Mouse (Mus musculus) neural tube, embryonic 14.5 days (tissue): ENCODE results near the gene Ndufb6. TPM values are rescaled to one million over a fixed set of nuclear protein-coding genes. Genes with fewer than 3 reads are reported as not detected.

Source experiments
- ATAC-seq: fragments of 200-750 bp; cut with Nextera tagmentation; 2 replicates; pipeline ENCODE4 v1.8.0; 2017; ENCODE audit warnings: low read depth, mild to moderate bottlenecking, moderate TSS enrichment, moderate library complexity
- H3K27ac ChIP-seq: fragments of 300-500 bp; sonication (generic); 2 replicates; pipeline ENCODE4 v1.5.1; 2014; ENCODE audit warnings: low read depth, mild to moderate bottlenecking, control low read depth, low read length, moderate library complexity, mixed read lengths
- H3K27me3 ChIP-seq: fragments of 300-500 bp; sonication (generic); 2 replicates; pipeline ENCODE4 v1.6.1; 2014; ENCODE audit warnings: low read length; ENCODE audit not compliant: control insufficient read depth, insufficient read depth
- H3K36me3 ChIP-seq: fragments of 300-500 bp; sonication (generic); 2 replicates; pipeline ENCODE4 v1.6.1; 2014; ENCODE audit warnings: low read length, mixed read lengths; ENCODE audit not compliant: control insufficient read depth, insufficient read depth
- H3K4me1 ChIP-seq: fragments of 300-500 bp; sonication (generic); 2 replicates; pipeline ENCODE4 v1.6.1; 2014; ENCODE audit warnings: low read length; ENCODE audit not compliant: control insufficient read depth, insufficient read depth
- H3K4me2 ChIP-seq: fragments of 300-500 bp; sonication (generic); 2 replicates; pipeline ENCODE4 v1.6.1; 2014; ENCODE audit warnings: mild to moderate bottlenecking, low read depth, low read length, control low read depth
- H3K4me3 ChIP-seq: fragments of 300-500 bp; sonication (generic); 2 replicates; pipeline ENCODE4 v1.5.1; 2014; ENCODE audit warnings: low read depth, low read length, control low read depth, mixed read lengths
- H3K9ac ChIP-seq: fragments of 300-500 bp; sonication (generic); replicated peaks from 2 replicates; pipeline ENCODE4 v1.6.1; 2014; ENCODE audit warnings: low read depth, mild to moderate bottlenecking, control low read depth, low read length, mixed read lengths
- H3K9me3 ChIP-seq: fragments of 300-500 bp; sonication (generic); 2 replicates; pipeline ENCODE4 v1.6.1; 2016; ENCODE audit warnings: low read length; ENCODE audit not compliant: control insufficient read depth
- WGBS: fragments of 180-500 bp; shearing (Covaris S2); extraction: QIAGEN DNeasy Blood & Tissue Kit; methylation state at CpG from one replicate; pipeline ENCODE4 v1.1.7; 2014; 5-methylcytosine and 5-hydroxymethylcytosine counted together
- polyA plus RNA-seq: library from polyadenylated mRNA; unstranded; fragments of >200 nt; fragmentation: Nextera tagmentation; extraction: Ambion mirVana; gene quantifications from 2 replicates; pipeline ENCODE4 v1.2.1, GENCODE M21; 2014

Gene Ndufb6
- polyA plus RNA-seq, 1 experiment from 2014 or later: 381 TPM

DNA sequence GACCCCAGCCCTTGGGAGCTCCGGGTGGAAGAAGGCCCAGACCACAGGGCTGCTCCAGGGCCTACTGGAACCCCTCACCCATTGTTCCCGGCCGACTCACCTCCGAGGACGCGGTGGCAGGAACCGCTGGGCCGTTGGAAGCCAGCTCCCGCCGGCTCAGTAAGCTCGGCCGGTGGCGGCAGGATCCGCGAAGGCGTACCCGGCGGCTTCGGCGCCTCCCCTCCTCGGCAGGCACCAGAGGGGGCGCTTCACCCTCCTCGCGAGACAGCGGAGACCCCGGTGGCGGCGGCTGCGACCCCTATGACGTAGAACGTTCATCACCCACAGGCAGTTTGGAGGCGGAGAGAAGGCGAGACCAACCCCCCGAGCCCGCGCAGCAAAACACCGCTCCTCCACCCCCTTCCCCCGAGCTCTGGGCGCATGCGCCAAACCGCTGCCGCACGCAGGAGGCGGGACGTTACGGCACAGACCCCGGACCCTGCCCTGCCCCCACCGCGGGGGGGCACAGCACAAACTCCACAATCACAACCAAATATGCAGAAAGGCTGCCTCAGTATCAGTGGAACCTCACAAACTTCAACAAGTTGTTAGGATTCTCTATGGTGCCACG is 10.9 kb downstream of the Ndufb6 start:
- H3K4me1 ChIP-seq: peaks cover 14% of the 10 kb centered on the region
- ATAC-seq: peak; percentile 80
- H3K9ac ChIP-seq: peak overlapping the region; percentile 82
- peak overlapping the region; percentile 87 for H3K27ac ChIP-seq
- H3K9me3 ChIP-seq: no peaks in the 10 kb centered on the region
- WGBS: under 1% methylated on average over 49 of the region's 50 CpGs
- H3K4me2 ChIP-seq: peak overlapping the region; percentile 81
- H3K36me3 ChIP-seq: no peaks in the 10 kb centered on the region
- H3K27me3 ChIP-seq: no peaks in the 10 kb centered on the region
- peak overlapping the region; percentile 66 for H3K4me3 ChIP-seq

DNA sequence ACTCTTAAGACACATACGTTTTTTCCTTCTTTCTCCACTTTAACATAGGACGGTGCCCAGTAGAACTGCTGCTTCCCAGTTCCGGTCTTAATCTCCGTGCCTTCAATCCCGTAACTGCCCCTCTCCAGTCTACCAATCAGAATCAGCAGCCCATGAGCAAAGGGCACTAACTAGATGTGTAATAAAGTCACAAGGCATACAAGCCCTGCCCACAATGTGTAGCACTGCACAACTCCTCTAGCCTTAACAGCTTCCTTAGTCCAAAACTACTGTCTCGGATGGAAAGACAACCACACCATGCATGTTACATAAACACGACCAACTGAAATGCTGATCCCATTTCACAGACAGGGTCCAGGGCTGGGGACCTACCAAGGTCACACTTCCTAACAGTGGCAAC is 11.5 kb downstream of the Ndufb6 start:
- H3K27ac ChIP-seq: peak overlapping the region; percentile 79; the same call in 1 of the 2 replicates
- peaks cover 2% of the 10 kb centered on the region; the same call in 1 of the 2 replicates for H3K36me3 ChIP-seq
- H3K4me3 ChIP-seq: peak overlapping the region; percentile 66
- WGBS: 74% methylated on average over 7 of the region's 7 CpGs
- no peaks in the 10 kb centered on the region for H3K9me3 ChIP-seq
- ATAC-seq: no peak
- H3K4me2 ChIP-seq: peak overlapping the region; percentile 81
- no peaks in the 10 kb centered on the region for H3K27me3 ChIP-seq
- peak overlapping the region; percentile 82 for H3K9ac ChIP-seq
- H3K4me1 ChIP-seq: peaks cover 14% of the 10 kb centered on the region

DNA sequence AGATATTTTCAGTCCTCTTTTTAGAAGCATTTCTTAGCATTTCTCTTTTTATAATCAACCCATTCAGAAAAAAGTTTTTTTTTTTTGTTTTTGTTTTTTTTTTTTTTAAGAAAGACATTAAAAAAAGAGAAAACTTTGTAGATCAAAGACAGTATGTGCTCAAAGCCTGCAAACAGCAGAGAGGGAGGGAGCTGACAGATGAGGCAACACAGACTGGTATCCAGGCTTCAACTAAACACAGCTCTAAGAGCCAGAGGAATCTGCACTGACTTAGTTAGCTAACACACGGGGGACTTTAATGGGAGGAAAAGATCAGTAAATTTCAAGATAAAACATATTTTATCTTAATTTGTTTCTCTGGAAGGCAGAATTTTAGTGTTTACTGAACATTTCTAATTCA is 14.9 kb downstream of the Ndufb6 start:
- Histone ChIP-seq H3K4me2 (no peak overlapping the region), H3K27me3 (no peaks in the 10 kb centered on the region), H3K27ac (no peak overlapping the region), H3K9ac (no peak overlapping the region), H3K36me3 (peaks cover 30% of the 10 kb centered on the region), H3K9me3 (no peaks in the 10 kb centered on the region), H3K4me3 (no peak overlapping the region), H3K4me1 (peaks cover 14% of the 10 kb centered on the region)
- no peak for ATAC-seq
- WGBS: 84% methylated on average over 1 of the region's 1 CpGs

DNA sequence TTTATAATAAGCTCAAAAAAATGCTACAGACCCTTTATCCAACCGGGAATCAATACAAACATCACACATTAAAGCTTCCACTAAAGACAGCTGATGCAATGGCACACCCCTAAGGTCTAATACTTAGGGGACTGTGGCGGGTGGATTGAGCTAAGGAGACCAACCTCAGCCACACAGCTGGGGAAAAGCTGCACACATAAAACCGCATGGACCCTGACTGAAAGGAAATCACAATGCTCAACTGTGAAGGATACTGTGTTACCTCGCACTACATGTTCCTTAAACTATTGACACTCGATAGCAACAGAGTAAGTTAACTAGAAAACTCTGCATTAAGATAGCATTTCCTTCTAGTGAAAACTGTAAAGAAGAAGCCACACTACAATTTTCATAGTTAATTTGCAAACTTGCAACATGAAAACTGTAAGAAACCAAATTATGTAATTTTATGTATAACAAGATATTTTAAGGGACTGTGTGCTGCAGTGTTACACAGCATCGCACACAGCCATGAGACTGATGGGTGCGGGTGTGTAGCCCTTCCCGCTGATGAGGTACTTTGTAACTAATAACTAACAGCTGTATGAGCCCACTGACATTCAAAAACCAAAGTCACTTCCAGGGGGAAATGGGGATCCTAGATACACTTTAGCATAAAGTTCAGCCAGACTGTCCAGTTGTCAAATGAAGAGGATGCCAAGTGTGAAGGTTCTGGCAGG is 24.7 kb downstream of the Ndufb6 start:
- H3K27ac ChIP-seq: no peak overlapping the region
- H3K4me2 ChIP-seq: no peak overlapping the region
- H3K9ac ChIP-seq: no peak overlapping the region
- H3K27me3 ChIP-seq: no peaks in the 10 kb centered on the region
- peaks cover 2% of the 10 kb centered on the region; the same call in 1 of the 2 replicates for H3K36me3 ChIP-seq
- no peak overlapping the region for H3K4me3 ChIP-seq
- no peak for ATAC-seq
- 89% methylated on average over 8 of the region's 8 CpGs for WGBS
- no peaks in the 10 kb centered on the region for H3K9me3 ChIP-seq
- no peaks in the 10 kb centered on the region for H3K4me1 ChIP-seq

DNA sequence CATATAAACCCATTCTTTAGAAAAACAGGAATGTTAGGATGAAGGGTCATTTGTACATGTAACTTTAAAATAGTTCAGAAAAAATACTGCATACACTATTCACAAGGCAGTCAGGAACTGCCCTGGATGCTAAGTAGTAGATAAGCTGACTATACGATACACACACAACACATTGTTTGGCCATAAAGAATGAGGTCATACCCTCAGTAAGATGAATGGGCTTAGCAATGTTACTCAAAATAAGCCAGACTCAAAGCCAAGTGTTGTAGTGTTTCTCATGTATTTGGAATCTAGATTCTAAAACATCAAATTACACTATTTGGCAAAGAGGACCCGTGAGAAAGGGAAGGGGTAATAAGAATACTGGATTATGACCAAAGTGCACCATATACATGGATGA is 25.5 kb downstream of the Ndufb6 start:
- no peak overlapping the region for H3K4me3 ChIP-seq
- no peaks in the 10 kb centered on the region for H3K4me1 ChIP-seq
- no peak overlapping the region for H3K4me2 ChIP-seq
- H3K27ac ChIP-seq: no peak overlapping the region
- H3K27me3 ChIP-seq: no peaks in the 10 kb centered on the region
- no peak overlapping the region for H3K9ac ChIP-seq
- 78% methylated on average over 2 of the region's 2 CpGs for WGBS
- no peaks in the 10 kb centered on the region for H3K36me3 ChIP-seq
- no peak for ATAC-seq
- H3K9me3 ChIP-seq: no peaks in the 10 kb centered on the region

DNA sequence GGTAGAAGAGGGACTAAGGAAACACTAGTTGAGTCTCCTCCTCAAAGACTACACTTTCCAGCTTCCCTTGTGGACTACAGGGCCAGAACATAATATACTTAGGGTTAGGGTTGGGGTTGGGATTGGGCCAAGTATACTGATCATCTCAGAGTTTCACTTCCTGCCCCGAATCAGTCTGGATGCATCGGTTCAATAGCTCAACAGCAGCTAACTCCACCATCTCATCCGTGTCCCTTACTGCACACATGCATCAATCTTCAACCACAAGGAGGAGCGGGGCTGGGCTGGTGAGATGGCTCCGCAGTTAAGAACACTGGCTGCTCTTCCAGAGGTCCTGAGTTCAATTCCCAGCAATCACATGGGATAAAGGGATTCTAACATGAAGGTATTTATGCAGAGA is 28.2 kb downstream of the Ndufb6 start:
- no peaks in the 10 kb centered on the region for H3K36me3 ChIP-seq
- H3K27me3 ChIP-seq: no peaks in the 10 kb centered on the region
- no peak overlapping the region for H3K4me2 ChIP-seq
- 95% methylated on average over 5 of the region's 5 CpGs for WGBS
- no peak overlapping the region for H3K27ac ChIP-seq
- ATAC-seq: no peak
- no peak overlapping the region for H3K4me3 ChIP-seq
- no peaks in the 10 kb centered on the region for H3K4me1 ChIP-seq
- H3K9ac ChIP-seq: no peak overlapping the region
- H3K9me3 ChIP-seq: no peaks in the 10 kb centered on the region

DNA sequence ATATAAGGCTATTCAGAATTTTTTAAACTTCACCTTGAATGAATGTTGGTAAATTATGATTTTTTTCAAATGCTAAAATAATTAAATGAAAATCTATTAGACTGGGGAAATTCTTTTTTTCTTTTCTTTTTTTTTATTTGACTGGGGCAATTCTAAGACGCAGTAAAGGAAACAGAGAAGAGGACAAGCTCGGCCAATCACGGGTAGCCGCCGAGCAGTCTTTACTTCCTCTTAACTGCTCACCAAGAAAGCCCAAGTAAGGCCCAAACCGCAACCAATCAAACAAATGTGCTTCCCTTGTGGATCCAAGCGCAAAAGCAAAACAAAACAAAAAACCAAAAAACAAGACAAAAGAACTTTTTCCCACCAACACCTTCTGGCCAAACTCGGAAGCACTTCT is 35.2 kb downstream of the Ndufb6 start:
- WGBS: 85% methylated on average over 8 of the region's 8 CpGs
- Histone ChIP-seq H3K36me3 (no peaks in the 10 kb centered on the region), H3K9ac (no peak overlapping the region), H3K27me3 (no peaks in the 10 kb centered on the region), H3K4me1 (peaks cover 2% of the 10 kb centered on the region; the same call in 1 of the 2 replicates), H3K9me3 (no peaks in the 10 kb centered on the region), H3K4me2 (no peak overlapping the region), H3K27ac (no peak overlapping the region), H3K4me3 (no peak overlapping the region)
- ATAC-seq: no peak

DNA sequence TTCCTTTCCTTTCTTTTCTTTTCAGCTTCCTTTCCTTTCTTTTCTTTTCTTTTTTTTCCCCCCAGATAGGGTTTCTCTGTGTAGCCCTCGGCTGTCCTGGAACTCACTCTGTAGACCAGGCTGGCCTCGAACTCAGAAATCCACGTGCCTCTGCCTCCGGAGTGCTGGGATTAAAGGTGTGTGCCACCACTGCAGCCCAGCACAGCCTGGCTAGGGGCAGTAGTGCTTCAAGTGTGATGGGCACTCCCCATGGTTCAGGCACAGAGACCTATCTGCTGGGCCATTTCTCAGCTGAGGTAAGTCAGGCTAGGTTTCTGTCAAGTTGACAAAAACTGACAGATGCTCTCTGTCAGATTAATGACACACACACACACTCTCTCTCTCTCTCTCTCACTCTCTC is 36.2 kb downstream of the Ndufb6 start:
- 87% methylated on average over 4 of the region's 4 CpGs for WGBS
- ATAC-seq: no peak
- H3K36me3 ChIP-seq: no peaks in the 10 kb centered on the region
- no peaks in the 10 kb centered on the region for H3K9me3 ChIP-seq
- H3K27ac ChIP-seq: no peak overlapping the region
- no peak overlapping the region for H3K4me3 ChIP-seq
- H3K4me2 ChIP-seq: no peak overlapping the region
- no peaks in the 10 kb centered on the region for H3K27me3 ChIP-seq
- peaks cover 8% of the 10 kb centered on the region; the same call in 1 of the 2 replicates for H3K4me1 ChIP-seq
- H3K9ac ChIP-seq: no peak overlapping the region

DNA sequence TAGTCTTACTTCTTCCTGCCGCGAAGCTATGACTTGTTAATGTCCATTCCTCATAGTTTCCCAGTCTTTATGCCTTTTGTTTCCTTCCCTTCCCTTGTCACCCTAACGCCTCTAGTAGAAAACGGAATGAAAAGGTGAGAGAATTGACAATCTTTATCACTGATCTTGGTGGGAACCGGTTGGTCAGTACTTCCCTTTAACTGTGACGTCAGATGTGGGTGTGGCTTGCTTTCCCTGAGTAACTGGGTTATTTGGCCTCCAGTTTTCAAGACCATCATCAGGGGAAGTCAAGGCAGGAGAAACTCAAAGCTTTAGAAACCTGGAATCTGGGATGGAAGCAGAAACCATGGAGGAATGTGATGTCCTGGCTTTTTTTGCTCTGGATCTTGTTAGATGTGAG is 37.3 kb downstream of the Ndufb6 start:
- H3K27me3 ChIP-seq: no peaks in the 10 kb centered on the region
- peaks cover 8% of the 10 kb centered on the region; the same call in 1 of the 2 replicates for H3K4me1 ChIP-seq
- H3K27ac ChIP-seq: no peak overlapping the region
- no peaks in the 10 kb centered on the region for H3K36me3 ChIP-seq
- no peak overlapping the region for H3K4me2 ChIP-seq
- H3K4me3 ChIP-seq: no peak overlapping the region
- no peaks in the 10 kb centered on the region for H3K9me3 ChIP-seq
- no peak overlapping the region for H3K9ac ChIP-seq
- 58% methylated on average over 6 of the region's 6 CpGs for WGBS
- no peak for ATAC-seq
